Mouse (Mus musculus) splenic B cell, adult 2 months (primary cell): ENCODE data around the gene Gfer.

ENCODE experiments used
- DNase-seq: peaks from one replicate; pipeline ENCODE4 v3.0.0-alpha.2; 2011; ENCODE audit warnings: low read depth, low spot score
- H3K27me3 ChIP-seq: 2 replicates; pipeline ENCODE4 v1.6.1; 2012; ENCODE audit warnings: mild to moderate bottlenecking, low read length, moderate library complexity, mixed read lengths; ENCODE audit not compliant: control insufficient read depth, poor library complexity, insufficient read depth, severe bottlenecking
- H3K36me3 ChIP-seq: 2 replicates; pipeline ENCODE4 v1.6.1; 2012; ENCODE audit warnings: mild to moderate bottlenecking, low read length, moderate library complexity, mixed read lengths; ENCODE audit not compliant: control insufficient read depth, poor library complexity, insufficient read depth, severe bottlenecking

The Gfer gene

GRCm38 (mm10) chr17:24696011-24696697 lies at the start of gene Gfer, which contains the start of gene Noxo1:
TSS of gene Gfer (minus strand) at chr17:24696156.
TSS of gene Noxo1 (plus strand) at chr17:24696234.
- no peaks in the 10 kb centered on the region for H3K36me3 ChIP-seq
- H3K27me3 ChIP-seq: no peaks in the 10 kb centered on the region
- peak; percentile 87 for DNase-seq

- DNase-seq: no peak
- Histone ChIP-seq H3K27me3 (no peaks in the 10 kb centered on the region), H3K36me3 (no peaks in the 10 kb centered on the region)
These were observed 48.4 kb upstream of the Gfer start for GRCm38 (mm10) chr17:24744381-24744780.

- no peaks in the 10 kb centered on the region for H3K27me3 ChIP-seq
- DNase-seq: no peak
- no peaks in the 10 kb centered on the region for H3K36me3 ChIP-seq
These were observed 47.9 kb upstream of the Gfer start for GRCm38 (mm10) chr17:24743896-24744295.

- H3K36me3 ChIP-seq: no peaks in the 10 kb centered on the region
- no peak for DNase-seq
- no peaks in the 10 kb centered on the region for H3K27me3 ChIP-seq
These were observed 46.4 kb upstream of the Gfer start for GRCm38 (mm10) chr17:24742307-24742706.

GRCm38 (mm10) chr17:24739926-24740325 lies 44.0 kb upstream of the Gfer start:
- H3K36me3 ChIP-seq: no peaks in the 10 kb centered on the region
- no peaks in the 10 kb centered on the region for H3K27me3 ChIP-seq
- DNase-seq: no peak

GRCm38 (mm10) chr17:24738238-24738637 lies 42.3 kb upstream of the Gfer start:
- no peaks in the 10 kb centered on the region for H3K27me3 ChIP-seq
- no peak for DNase-seq

GRCm38 (mm10) chr17:24737135-24737810 lies 41.3 kb upstream of the Gfer start:
- no peaks in the 10 kb centered on the region for H3K36me3 ChIP-seq
- DNase-seq: no peak
- no peaks in the 10 kb centered on the region for H3K27me3 ChIP-seq

More at GRCm38 (mm10) chr17:24738238-24738637, 42.3 kb upstream of the Gfer start:
- no peaks in the 10 kb centered on the region for H3K36me3 ChIP-seq

- DNase-seq: peak; percentile 95
- H3K27me3 ChIP-seq: no peaks in the 10 kb centered on the region
These were observed 40.5 kb upstream of the Gfer start, which contains the start of gene Msrb1 for GRCm38 (mm10) chr17:24736330-24737051. TSS of gene Msrb1 (plus strand) at chr17:24736642.

GRCm38 (mm10) chr17:24735446-24735845 lies 39.5 kb upstream of the Gfer start:
- no peaks in the 10 kb centered on the region for H3K27me3 ChIP-seq
- H3K36me3 ChIP-seq: no peaks in the 10 kb centered on the region
- no peak for DNase-seq

More at GRCm38 (mm10) chr17:24736330-24737051, 40.5 kb upstream of the Gfer start, which contains the start of gene Msrb1:
- H3K36me3 ChIP-seq: no peaks in the 10 kb centered on the region

GRCm38 (mm10) chr17:24734513-24734912 lies 38.6 kb upstream of the Gfer start:
- DNase-seq: no peak
- no peaks in the 10 kb centered on the region for H3K36me3 ChIP-seq

GRCm38 (mm10) chr17:24733434-24734050 lies 37.6 kb upstream of the Gfer start:
- Histone ChIP-seq H3K27me3 (no peaks in the 10 kb centered on the region), H3K36me3 (no peaks in the 10 kb centered on the region)
- DNase-seq: no peak

More at GRCm38 (mm10) chr17:24734513-24734912, 38.6 kb upstream of the Gfer start:
- no peaks in the 10 kb centered on the region for H3K27me3 ChIP-seq

GRCm38 (mm10) chr17:24732233-24732935 lies 36.4 kb upstream of the Gfer start:
- H3K27me3 ChIP-seq: no peaks in the 10 kb centered on the region
- no peak for DNase-seq
- no peaks in the 10 kb centered on the region for H3K36me3 ChIP-seq

GRCm38 (mm10) chr17:24730787-24731186 lies 34.8 kb upstream of the Gfer start:
- no peak for DNase-seq
- H3K36me3 ChIP-seq: no peaks in the 10 kb centered on the region
- H3K27me3 ChIP-seq: no peaks in the 10 kb centered on the region

- H3K36me3 ChIP-seq: no peaks in the 10 kb centered on the region
- no peaks in the 10 kb centered on the region for H3K27me3 ChIP-seq
- DNase-seq: no peak
These were observed 33.1 kb upstream of the Gfer start for GRCm38 (mm10) chr17:24729067-24729466.
